Mouse (Mus musculus) neural tube, embryonic 14.5 days (tissue): ENCODE measurements around the gene Cd68. TPM values are rescaled to one million over a fixed set of nuclear protein-coding genes. Genes with fewer than 3 reads are reported as not detected.

Experiments used
- ATAC-seq: fragments of 200-750 bp; cut with Nextera tagmentation; 2 replicates; pipeline ENCODE4 v1.8.0; 2017; ENCODE audit warnings: low read depth, mild to moderate bottlenecking, moderate TSS enrichment, moderate library complexity
- H3K27ac ChIP-seq: fragments of 300-500 bp; sonication (generic); 2 replicates; pipeline ENCODE4 v1.5.1; 2014; ENCODE audit warnings: low read depth, mild to moderate bottlenecking, control low read depth, low read length, moderate library complexity, mixed read lengths
- H3K27me3 ChIP-seq: fragments of 300-500 bp; sonication (generic); 2 replicates; pipeline ENCODE4 v1.6.1; 2014; ENCODE audit warnings: low read length; ENCODE audit not compliant: control insufficient read depth, insufficient read depth
- H3K36me3 ChIP-seq: fragments of 300-500 bp; sonication (generic); 2 replicates; pipeline ENCODE4 v1.6.1; 2014; ENCODE audit warnings: low read length, mixed read lengths; ENCODE audit not compliant: control insufficient read depth, insufficient read depth
- H3K4me1 ChIP-seq: fragments of 300-500 bp; sonication (generic); 2 replicates; pipeline ENCODE4 v1.6.1; 2014; ENCODE audit warnings: low read length; ENCODE audit not compliant: control insufficient read depth, insufficient read depth
- H3K4me2 ChIP-seq: fragments of 300-500 bp; sonication (generic); 2 replicates; pipeline ENCODE4 v1.6.1; 2014; ENCODE audit warnings: mild to moderate bottlenecking, low read depth, low read length, control low read depth
- H3K4me3 ChIP-seq: fragments of 300-500 bp; sonication (generic); 2 replicates; pipeline ENCODE4 v1.5.1; 2014; ENCODE audit warnings: low read depth, low read length, control low read depth, mixed read lengths
- H3K9ac ChIP-seq: fragments of 300-500 bp; sonication (generic); replicated peaks from 2 replicates; pipeline ENCODE4 v1.6.1; 2014; ENCODE audit warnings: low read depth, mild to moderate bottlenecking, control low read depth, low read length, mixed read lengths
- H3K9me3 ChIP-seq: fragments of 300-500 bp; sonication (generic); 2 replicates; pipeline ENCODE4 v1.6.1; 2016; ENCODE audit warnings: low read length; ENCODE audit not compliant: control insufficient read depth
- WGBS: fragments of 180-500 bp; shearing (Covaris S2); extraction: QIAGEN DNeasy Blood & Tissue Kit; methylation state at CpG from one replicate; pipeline ENCODE4 v1.1.7; 2014; 5-methylcytosine and 5-hydroxymethylcytosine counted together
- polyA plus RNA-seq: library from polyadenylated mRNA; unstranded; fragments of >200 nt; fragmentation: Nextera tagmentation; extraction: Ambion mirVana; gene quantifications from 2 replicates; pipeline ENCODE4 v1.2.1, GENCODE M21; 2014

Gene Cd68
- polyA plus RNA-seq, 1 experiment from 2014 or later = 3.7 TPM

- H3K9me3 ChIP-seq = no peaks in the 10 kb centered on the region
- no peak overlapping the region for H3K27ac ChIP-seq
- peaks cover 10% of the 10 kb centered on the region; the same call in 1 of the 2 replicates for H3K4me1 ChIP-seq
- no peak for ATAC-seq
- H3K27me3 ChIP-seq = no peaks in the 10 kb centered on the region
- H3K4me2 ChIP-seq = no peak overlapping the region
- no peak overlapping the region for H3K4me3 ChIP-seq
- no peaks in the 10 kb centered on the region for H3K36me3 ChIP-seq
- WGBS = 96% methylated on average over 3 of the region's 3 CpGs
- H3K9ac ChIP-seq = no peak overlapping the region
Observed at GRCm38 (mm10) chr11:69697396-69697795, 31.4 kb upstream of the Cd68 start.

GRCm38 (mm10) chr11:69695361-69696181, 29.6 kb upstream of the Cd68 start, which contains the start of the genes Tnfsf12 and Tnfsfm13:
Tnfsf12 (minus strand) TSS chr11:69695849.
Tnfsfm13 (minus strand) TSS chr11:69696098.
- H3K4me2 ChIP-seq = peak within 1 kb of the TSS; percentile 81
- WGBS = under 1% methylated on average over 40 of the region's 41 CpGs
- H3K27me3 ChIP-seq = no peaks in the 10 kb centered on the region
- peak within 1 kb of the TSS; percentile 40 for H3K4me3 ChIP-seq
- H3K9me3 ChIP-seq = no peaks in the 10 kb centered on the region
- peak within 1 kb of the TSS; percentile 64 for H3K9ac ChIP-seq
- H3K36me3 ChIP-seq = no peaks in the 10 kb centered on the region
- 0 out of 2 replicates have a peak, but pooled peaks have one; percentile 44 for ATAC-seq
- peaks cover 10% of the 10 kb centered on the region; the same call in 1 of the 2 replicates for H3K4me1 ChIP-seq
- no peak within 1 kb of the TSS for H3K27ac ChIP-seq

- Histone ChIP-seq H3K9me3 (no peaks in the 10 kb centered on the region), H3K9ac (peak overlapping the region; percentile 64), H3K4me1 (peaks cover 10% of the 10 kb centered on the region; the same call in 1 of the 2 replicates), H3K36me3 (no peaks in the 10 kb centered on the region), H3K27ac (no peak overlapping the region), H3K4me3 (peak overlapping the region; percentile 40), H3K4me2 (peak overlapping the region; percentile 81), H3K27me3 (no peaks in the 10 kb centered on the region)
- ATAC-seq = no peak
- WGBS = 24% methylated on average over 6 of the region's 6 CpGs
Observed at GRCm38 (mm10) chr11:69695046-69695360, 29.1 kb upstream of the Cd68 start.

- Histone ChIP-seq H3K9ac (no peak overlapping the region), H3K27me3 (no peaks in the 10 kb centered on the region)
Observed at GRCm38 (mm10) chr11:69693421-69693965, 27.5 kb upstream of the Cd68 start.

GRCm38 (mm10) chr11:69692863-69693262, 26.9 kb upstream of the Cd68 start:
- Histone ChIP-seq H3K4me1 (peaks cover 10% of the 10 kb centered on the region; the same call in 1 of the 2 replicates), H3K4me2 (no peak overlapping the region), H3K27ac (no peak overlapping the region), H3K4me3 (no peak overlapping the region), H3K27me3 (no peaks in the 10 kb centered on the region), H3K36me3 (no peaks in the 10 kb centered on the region), H3K9me3 (no peaks in the 10 kb centered on the region), H3K9ac (no peak overlapping the region)
- no peak for ATAC-seq
- 93% methylated on average over 6 of the region's 6 CpGs for WGBS

More at GRCm38 (mm10) chr11:69693421-69693965, 27.5 kb upstream of the Cd68 start:
- no peak for ATAC-seq
- Histone ChIP-seq H3K4me2 (no peak overlapping the region), H3K27ac (no peak overlapping the region), H3K36me3 (no peaks in the 10 kb centered on the region), H3K9me3 (no peaks in the 10 kb centered on the region), H3K4me3 (no peak overlapping the region), H3K4me1 (peaks cover 10% of the 10 kb centered on the region; the same call in 1 of the 2 replicates)
- 63% methylated on average over 11 of the region's 11 CpGs for WGBS

GRCm38 (mm10) chr11:69692196-69692811, 26.4 kb upstream of the Cd68 start:
- H3K4me1 ChIP-seq = peaks cover 10% of the 10 kb centered on the region; the same call in 1 of the 2 replicates
- no peak for ATAC-seq
- H3K4me2 ChIP-seq = no peak overlapping the region
- 78% methylated on average over 9 of the region's 9 CpGs for WGBS
- H3K4me3 ChIP-seq = no peak overlapping the region
- H3K27me3 ChIP-seq = no peaks in the 10 kb centered on the region
- no peak overlapping the region for H3K9ac ChIP-seq
- H3K36me3 ChIP-seq = no peaks in the 10 kb centered on the region
- no peaks in the 10 kb centered on the region for H3K9me3 ChIP-seq
- no peak overlapping the region for H3K27ac ChIP-seq

GRCm38 (mm10) chr11:69689891-69690290, 23.9 kb upstream of the Cd68 start:
- Histone ChIP-seq H3K9me3 (no peaks in the 10 kb centered on the region), H3K27me3 (no peaks in the 10 kb centered on the region), H3K4me2 (no peak overlapping the region), H3K4me3 (no peak overlapping the region), H3K27ac (no peak overlapping the region), H3K9ac (no peak overlapping the region), H3K4me1 (0 out of 2 replicates have a peak, but pooled peaks cover 3% of the 10 kb centered on the region), H3K36me3 (no peaks in the 10 kb centered on the region)
- WGBS = 95% methylated on average over 1 of the region's 1 CpGs
- ATAC-seq = no peak

- Histone ChIP-seq H3K4me3 (no peak overlapping the region), H3K36me3 (no peaks in the 10 kb centered on the region), H3K27ac (no peak overlapping the region), H3K4me2 (no peak overlapping the region), H3K27me3 (no peaks in the 10 kb centered on the region), H3K4me1 (0 out of 2 replicates have a peak, but pooled peaks cover 3% of the 10 kb centered on the region), H3K9ac (no peak overlapping the region), H3K9me3 (no peaks in the 10 kb centered on the region)
- 59% methylated on average over 5 of the region's 5 CpGs for WGBS
- ATAC-seq = no peak
Observed at GRCm38 (mm10) chr11:69687061-69687460, 21.1 kb upstream of the Cd68 start.

GRCm38 (mm10) chr11:69686377-69686776, 20.4 kb upstream of the Cd68 start:
- no peak overlapping the region for H3K9ac ChIP-seq
- H3K27ac ChIP-seq = no peak overlapping the region
- WGBS = 25% methylated on average over 4 of the region's 4 CpGs
- no peaks in the 10 kb centered on the region for H3K27me3 ChIP-seq
- ATAC-seq = no peak
- no peaks in the 10 kb centered on the region for H3K9me3 ChIP-seq
- no peak overlapping the region for H3K4me2 ChIP-seq
- 0 out of 2 replicates have a peak, but pooled peaks cover 3% of the 10 kb centered on the region for H3K4me1 ChIP-seq
- no peaks in the 10 kb centered on the region for H3K36me3 ChIP-seq
- no peak overlapping the region for H3K4me3 ChIP-seq
